Mouse (Mus musculus) cerebellum, postnatal 4 days (tissue): ENCODE measurements around the gene Gm48552.

Source experiments
- DNase-seq, 2 experiments: peaks; one replicate each; pipeline ENCODE4 v3.0.0; 2022; ENCODE audit warnings: low spot score in 2 of 2, mixed read lengths in 1 of 2

Gene Gm48552

GRCm38 (mm10) chr10:81419111-81419928 lies 30.5 kb downstream of the Gm48552 start:
- peak in 1 of 2 experiments; percentile 17 for DNase-seq

DNA sequence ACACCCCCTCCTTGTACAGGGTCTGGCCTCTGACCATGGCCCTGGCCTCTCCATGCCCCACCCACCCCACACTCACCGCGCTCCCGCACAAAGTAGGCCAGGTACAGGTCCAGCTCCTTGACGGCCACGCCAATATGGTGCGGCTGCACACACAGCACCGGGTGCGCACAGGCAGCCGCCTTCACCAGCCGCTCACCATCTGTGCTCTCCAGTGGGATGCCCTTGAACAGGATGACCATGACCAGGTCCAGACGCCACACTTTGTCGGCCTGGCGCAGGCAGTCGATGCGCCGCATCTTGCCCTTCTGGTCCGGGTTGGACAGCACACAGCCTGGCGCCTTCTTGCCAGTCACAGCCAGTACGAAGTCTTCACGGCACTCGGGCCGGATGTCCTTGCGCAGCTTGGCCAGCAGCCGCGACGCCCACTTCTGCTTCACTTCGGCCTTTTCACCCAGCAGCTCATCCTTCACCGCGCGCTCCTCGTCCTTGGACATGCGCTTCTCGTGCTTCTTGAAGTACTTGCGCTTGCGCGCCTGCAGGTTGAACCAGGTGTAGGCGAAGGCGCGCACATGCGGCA lies 31.5 kb downstream of the Gm48552 start:
- peak; percentile 19 to 47 for DNase-seq

DNA sequence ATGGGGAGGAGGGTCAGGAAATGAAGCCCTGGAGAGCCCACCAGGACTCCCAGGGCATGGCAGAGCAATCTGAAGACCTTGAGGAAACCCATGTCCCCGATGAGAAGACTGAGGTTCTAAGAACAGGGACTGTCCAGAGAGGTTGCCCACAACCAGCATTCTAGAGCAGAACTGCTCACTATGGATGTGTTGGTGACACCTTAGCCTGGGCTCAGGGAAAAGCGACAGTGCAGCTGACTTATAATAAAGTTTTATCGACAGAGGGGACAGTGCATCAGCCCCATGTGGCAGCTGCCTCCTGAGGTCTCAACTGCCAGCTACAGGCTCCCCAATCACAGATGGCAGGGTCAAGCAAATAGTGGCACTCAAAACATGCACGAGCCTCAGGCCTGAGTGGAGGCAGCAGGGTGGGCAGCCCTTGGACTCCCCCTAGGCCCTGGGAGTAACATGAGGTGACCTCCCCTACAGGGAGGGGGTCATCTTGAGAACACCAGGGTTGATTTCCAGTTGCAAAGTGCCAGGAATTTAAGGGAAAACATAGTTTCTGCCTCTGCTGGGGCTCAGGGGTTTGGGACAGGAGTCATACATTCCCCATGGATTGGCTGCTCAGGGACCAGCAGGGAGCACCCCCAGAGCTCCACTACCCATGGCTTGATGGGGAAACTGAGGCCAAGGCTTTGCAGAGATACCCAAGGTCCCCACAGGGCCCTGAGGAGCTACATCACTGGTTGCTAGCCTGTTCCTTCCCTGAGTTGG lies 32.4 kb downstream of the Gm48552 start:
- peak in 1 of 2 experiments; percentile 1 for DNase-seq

GRCm38 (mm10) chr10:81421797-81422100 lies 32.9 kb downstream of the Gm48552 start:
- DNase-seq, result no peak

GRCm38 (mm10) chr10:81422191-81422590 lies 33.4 kb downstream of the Gm48552 start:
- DNase-seq, result peak; percentile 2 to 23

DNA sequence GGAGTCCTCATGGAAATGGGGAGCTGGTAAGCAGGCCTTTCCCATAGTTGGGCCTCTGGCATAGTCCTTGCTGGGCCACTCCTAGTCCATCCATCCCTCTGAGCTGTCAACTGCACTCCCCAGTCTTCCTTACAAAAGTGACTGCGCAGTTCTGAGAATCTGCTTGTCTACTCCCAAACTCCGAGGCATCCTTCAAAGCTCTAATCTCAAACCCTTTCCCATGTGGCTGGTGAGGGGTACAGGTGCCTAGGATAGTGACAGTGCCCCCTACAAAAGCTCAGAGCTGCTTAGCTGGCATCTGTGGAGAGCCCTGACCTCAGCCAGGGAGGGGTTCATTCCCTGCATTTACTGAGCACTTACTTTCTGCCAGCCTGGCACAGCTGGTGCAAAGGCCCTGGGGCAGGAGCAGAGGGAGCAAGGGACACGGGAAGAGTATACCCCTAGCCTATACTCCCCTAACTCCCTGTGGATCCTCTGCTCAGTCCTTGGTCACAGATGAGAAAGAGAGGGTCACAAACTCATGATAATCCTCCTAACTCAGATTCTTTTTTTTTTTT lies 33.9 kb downstream of the Gm48552 start:
- peak in 1 of 2 experiments; percentile 18 for DNase-seq

GRCm38 (mm10) chr10:81423476-81424245 lies 34.9 kb downstream of the Gm48552 start:
- peak; percentile 1 to 18 for DNase-seq

GRCm38 (mm10) chr10:81424246-81425051 lies 35.6 kb downstream of the Gm48552 start:
- DNase-seq, result peak; percentile 24 to 48

DNA sequence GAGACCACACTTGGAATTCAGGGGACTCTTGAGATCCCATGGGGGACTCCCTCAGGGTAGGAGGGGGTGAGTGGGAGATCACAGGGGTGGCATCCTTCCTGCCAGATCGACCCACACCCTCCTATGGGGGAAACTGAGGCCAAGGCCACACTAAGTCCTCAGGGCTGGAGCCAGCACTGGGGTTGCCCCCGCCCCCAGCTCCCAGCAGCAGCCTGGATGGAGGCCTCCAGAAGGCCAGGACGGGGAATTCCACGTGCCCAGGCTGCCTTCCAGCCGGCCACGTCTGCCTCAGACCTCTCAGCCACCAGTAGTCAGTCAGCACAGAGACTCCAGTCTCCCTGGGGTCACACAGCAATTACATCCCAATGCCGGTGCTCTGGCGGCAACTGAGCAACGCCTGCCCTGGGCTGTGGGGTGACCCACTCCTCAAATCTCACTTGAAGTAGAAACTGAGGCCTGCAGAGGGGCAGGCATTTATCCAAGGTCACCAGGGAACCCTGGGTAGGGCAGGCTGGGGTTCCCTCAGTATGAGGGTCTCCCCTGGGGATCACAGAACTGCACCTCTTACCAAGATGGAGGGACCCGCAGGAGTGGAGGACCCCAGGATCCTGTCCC lies 36.5 kb downstream of the Gm48552 start:
- DNase-seq, result peak; percentile 21 to 38

GRCm38 (mm10) chr10:81426081-81426671 lies 37.4 kb downstream of the Gm48552 start:
- DNase-seq, result peak; percentile 24 to 53

DNA sequence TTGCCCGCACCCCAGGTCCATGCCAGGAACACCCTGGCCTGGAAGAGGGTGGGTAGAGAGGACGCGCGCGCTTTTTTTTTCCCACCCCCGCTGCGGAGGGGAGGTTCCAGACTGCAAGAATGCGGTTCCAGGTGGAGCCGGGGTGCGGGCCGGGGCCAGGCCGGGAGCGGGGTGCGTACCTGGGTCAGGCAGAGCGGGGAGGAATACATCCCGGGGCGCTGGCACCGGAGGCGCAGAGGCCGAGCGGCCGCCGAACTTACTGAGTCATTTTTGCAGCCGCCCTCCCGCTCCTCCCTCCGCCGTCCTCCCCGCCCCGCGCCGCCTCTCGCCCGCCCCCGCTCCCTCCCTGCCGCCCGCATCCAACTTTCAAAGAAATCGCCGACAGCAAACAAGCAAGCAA lies 38.1 kb downstream of the Gm48552 start:
- peak; percentile 28 for DNase-seq

GRCm38 (mm10) chr10:81427327-81427726 lies 38.5 kb downstream of the Gm48552 start:
- peak in 1 of 2 experiments; percentile 17 for DNase-seq

GRCm38 (mm10) chr10:81427804-81428506 lies 39.1 kb downstream of the Gm48552 start:
- peak; percentile 6 to 17 for DNase-seq

- peak in 1 of 2 experiments; percentile 18 for DNase-seq
Measured at GRCm38 (mm10) chr10:81428507-81428870, 39.7 kb downstream of the Gm48552 start.

DNA sequence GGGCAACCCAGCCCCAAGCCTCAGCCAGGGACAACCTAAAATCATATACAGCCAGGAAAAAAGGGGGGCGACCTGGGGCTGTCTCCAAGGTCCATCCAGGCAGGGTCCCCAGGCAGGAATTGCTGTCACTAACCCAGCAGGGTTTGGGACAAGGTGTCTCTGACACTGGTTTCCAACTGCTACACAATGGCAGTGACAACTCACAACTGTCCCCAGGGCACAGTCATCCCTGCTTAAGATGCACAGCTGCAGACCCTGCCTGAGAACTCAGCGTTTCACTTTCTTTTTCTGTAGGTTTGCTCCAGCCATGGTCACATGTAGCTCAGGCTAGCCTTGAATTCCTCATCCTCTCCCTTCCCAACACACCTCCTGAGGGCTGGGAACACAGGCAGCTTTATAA lies 40.3 kb downstream of the Gm48552 start:
- no peak for DNase-seq

DNA sequence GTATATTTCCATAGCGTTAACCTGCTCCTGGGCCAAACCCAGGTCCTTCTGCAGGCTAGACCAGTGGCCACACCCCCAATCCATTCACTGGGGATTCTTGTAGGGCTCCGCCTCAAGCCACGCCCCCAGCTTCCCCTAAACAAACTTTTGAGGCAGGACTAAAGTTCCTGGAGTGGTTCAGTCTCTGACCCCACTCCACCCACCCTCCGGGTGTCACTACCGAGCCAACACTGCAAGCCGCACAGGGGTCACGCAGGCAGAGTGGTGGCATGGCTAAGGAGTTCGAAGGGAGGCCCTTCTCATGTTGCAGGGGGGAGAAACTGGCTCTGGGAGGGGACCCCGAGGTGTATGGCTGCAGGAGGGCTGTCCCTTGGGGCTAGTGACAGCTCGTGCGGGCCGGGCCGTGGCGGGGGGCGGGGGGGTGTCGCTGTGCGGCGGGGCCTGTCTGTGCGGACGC lies 40.8 kb downstream of the Gm48552 start:
- DNase-seq, result peak; percentile 31 to 53

DNA sequence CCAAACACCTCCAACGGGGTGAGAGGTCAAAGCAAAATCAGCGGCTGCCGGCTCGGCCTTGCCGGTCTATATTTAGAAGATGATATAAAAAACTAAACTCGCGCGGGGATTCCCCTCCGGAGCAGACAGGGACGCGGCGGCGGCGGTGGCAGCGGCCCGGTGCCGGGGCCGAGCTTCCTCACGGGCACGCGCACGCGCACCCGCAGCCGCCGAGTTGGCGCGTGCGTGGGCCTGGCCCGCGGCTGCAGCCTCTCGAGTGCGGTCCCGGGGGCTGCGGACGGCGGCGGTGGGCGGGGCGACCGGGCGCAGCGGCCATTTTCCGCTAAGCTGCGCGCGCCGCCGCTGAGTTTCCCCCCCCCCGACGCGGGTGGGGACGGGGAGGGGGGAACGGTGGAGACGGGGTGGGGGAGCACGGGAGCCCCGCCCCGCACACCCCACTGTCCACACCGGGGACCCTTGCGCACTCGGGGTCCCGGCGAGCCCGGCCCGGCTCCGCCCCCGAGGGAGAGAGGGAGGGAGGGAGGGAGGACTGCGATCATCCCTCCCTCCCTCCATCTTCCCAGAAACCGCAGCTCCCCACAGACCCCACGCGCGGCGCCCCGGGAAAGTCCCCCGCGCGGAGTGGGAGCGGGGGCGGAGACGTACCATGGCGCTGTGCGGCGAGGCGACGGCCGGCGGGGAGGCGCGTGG lies 41.5 kb downstream of the Gm48552 start:
- DNase-seq, result peak; percentile 62 to 86

DNA sequence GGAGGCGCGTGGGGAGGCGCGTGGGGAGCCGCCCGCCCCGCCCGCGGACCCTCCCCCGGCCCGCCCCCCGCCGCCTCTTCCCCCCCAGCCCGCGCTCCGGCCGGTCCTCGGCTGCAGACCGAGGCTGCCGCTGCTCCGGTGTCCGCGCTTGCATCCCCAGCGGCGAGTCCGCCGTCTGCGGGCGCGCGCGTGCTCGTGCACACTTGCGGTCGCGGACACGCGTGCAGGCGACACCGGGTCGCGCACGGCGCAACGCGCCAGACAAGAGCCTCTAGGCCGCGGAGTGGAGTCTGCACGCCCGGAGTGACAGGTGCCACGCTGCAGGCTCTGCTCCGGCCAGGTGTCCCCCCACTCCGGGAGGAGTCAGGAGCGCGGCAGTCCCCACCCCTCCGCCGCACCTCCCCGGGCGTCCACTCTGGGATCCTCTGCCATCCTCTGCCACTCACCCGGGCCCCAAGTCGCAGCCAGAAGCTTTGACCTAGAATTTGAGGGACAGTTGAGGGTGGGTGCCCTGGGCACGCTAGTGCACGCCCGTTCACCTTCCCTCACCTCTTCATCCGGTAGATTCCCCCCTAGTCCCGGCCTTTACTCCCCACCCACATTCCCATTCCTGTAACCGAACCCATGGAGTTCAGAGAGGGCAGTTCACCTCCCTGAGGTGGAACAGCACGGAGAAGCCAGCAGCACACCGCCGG lies 42.2 kb downstream of the Gm48552 start:
- DNase-seq, result peak; percentile 44 to 76
